Mouse (Mus musculus): ENCODE measurements around the gene Ric3. TPM values are rescaled to one million over a fixed set of nuclear protein-coding genes. Genes with fewer than 3 reads are reported as not detected.
"Not testable (repeated sequence)": the region's sequence is repeated elsewhere in the genome, so short reads cannot be mapped to it uniquely, and the experiment has no call there.

Gene Ric3
- total and polyA plus RNA-seq, 3 experiments = 0.13 TPM; not detected in 2

GRCm38 (mm10) chr7:109129442-109129841, 46.3 kb upstream of the Ric3 start:
- Histone ChIP-seq H3K36me3 (replicated peaks in 1 of 2; ENCODE audit: control insufficient read depth in 1 of 2, insufficient read depth in 1 of 2, low read length in 1 of 2) (no peaks in the 10 kb centered on the region), H3K9me3 (replicated peaks; ENCODE audit: low read length) (peaks cover 2% of the 10 kb centered on the region), H3K27me3 (replicated peaks) (peaks cover 84% of the 10 kb centered on the region), H3K9ac (ENCODE audit: insufficient read depth, low read depth) (no peak overlapping the region), H3K27ac (ENCODE audit: insufficient read depth, low read depth) (no peak overlapping the region), H3K4me2 (ENCODE audit: insufficient read depth, low read depth, poor library complexity, severe bottlenecking) (no peak overlapping the region), H3K79me2 (replicated peaks; ENCODE audit: control insufficient read depth, extremely low read depth, insufficient read depth, poor library complexity, severe bottlenecking) (no peaks in the 10 kb centered on the region), H3K4me1 (ENCODE audit: control insufficient read depth in 1 of 2, insufficient read depth in 2 of 2) (no peaks in the 10 kb centered on the region), H3K4me3 (replicated peaks in 1 of 3; ENCODE audit: low read depth in 2 of 3, low read length in 2 of 3, poor library complexity in 1 of 3) (no peak overlapping the region)
- TF ChIP-seq CHD2 (IDR thresholded peaks at IDR 0.05; ENCODE audit: low read length) (no peak), RAD21 (IDR thresholded peaks at IDR 0.05; ENCODE audit: low read depth, low read length) (no peak), USF1 (IDR thresholded peaks at IDR 0.05; ENCODE audit: low read depth, low read length) (no peak), NELFE (IDR thresholded peaks at IDR 0.05; ENCODE audit: low read depth, low read length) (no peak), ETS1 (conservative IDR thresholded peaks at IDR 0.05; ENCODE audit: low read depth, low read length) (no peak), POLR2AphosphoS2 (IDR thresholded peaks at IDR 0.05; ENCODE audit: low read depth, low read length) (no peak), EP300 (IDR thresholded peaks at IDR 0.05; ENCODE audit: low read length) (no peak), GABPA (IDR thresholded peaks at IDR 0.05; ENCODE audit: insufficient replicate concordance, low read depth, low read length) (no peak), MAZ (IDR thresholded peaks at IDR 0.05; ENCODE audit: low read depth, low read length) (no peak)
- no peak for DNase-seq (ENCODE audit: extremely low read depth)
- in situ Hi-C loops (cut with MboI; ENCODE audit: low pct_ligation_motif_present, low pct_unique_long_range_greater_than_20kb, low sequenced_read_pairs) (no loop called here), dilution Hi-C loops (cut with MboI; ENCODE audit: extremely low pct_ligation_motif_present, extremely low pct_unique_long_range_greater_than_20kb, low sequenced_read_pairs) (no loop called here)

- Histone ChIP-seq H3K4me1 (ENCODE audit: control insufficient read depth in 1 of 2, insufficient read depth in 2 of 2) (no peaks in the 10 kb centered on the region), H3K79me2 (replicated peaks; ENCODE audit: control insufficient read depth, extremely low read depth, insufficient read depth, poor library complexity, severe bottlenecking) (no peaks in the 10 kb centered on the region), H3K36me3 (replicated peaks in 1 of 2; ENCODE audit: control insufficient read depth in 1 of 2, insufficient read depth in 1 of 2, low read length in 1 of 2) (no peaks in the 10 kb centered on the region), H3K4me2 (ENCODE audit: insufficient read depth, low read depth, poor library complexity, severe bottlenecking) (no peak overlapping the region), H3K9ac (ENCODE audit: insufficient read depth, low read depth) (no peak overlapping the region), H3K27ac (ENCODE audit: insufficient read depth, low read depth) (no peak overlapping the region), H3K4me3 (replicated peaks in 1 of 3; ENCODE audit: low read depth in 2 of 3, low read length in 2 of 3, poor library complexity in 1 of 3) (no peak overlapping the region), H3K9me3 (replicated peaks; ENCODE audit: low read length) (no peaks in the 10 kb centered on the region), H3K27me3 (replicated peaks) (peaks cover 61% of the 10 kb centered on the region)
- no peak for DNase-seq (ENCODE audit: extremely low read depth)
- dilution Hi-C loops (cut with MboI; ENCODE audit: extremely low pct_ligation_motif_present, extremely low pct_unique_long_range_greater_than_20kb, low sequenced_read_pairs) = no loop called here
- in situ Hi-C loops (cut with MboI; ENCODE audit: low pct_ligation_motif_present, low pct_unique_long_range_greater_than_20kb, low sequenced_read_pairs) = no loop called here
- TF ChIP-seq ZC3H11A (IDR thresholded peaks at IDR 0.05; ENCODE audit: low read depth, low read length) (no peak), HCFC1 (IDR thresholded peaks at IDR 0.05; ENCODE audit: low read depth, low read length) (no peak), SIN3A (IDR thresholded peaks at IDR 0.05; ENCODE audit: low read length) (no peak), RAD21 (IDR thresholded peaks at IDR 0.05; ENCODE audit: low read depth, low read length) (no peak), CTCF (conservative IDR thresholded peaks at IDR 0.05 in 1 of 2, IDR thresholded peaks at IDR 0.05 in 1 of 2; ENCODE audit: low read depth in 2 of 2, low read length in 2 of 2) (no peak), JUND (conservative IDR thresholded peaks at IDR 0.05; ENCODE audit: low read depth, low read length) (no peak)
These were observed 32.8 kb upstream of the Ric3 start for GRCm38 (mm10) chr7:109115929-109116328.

GRCm38 (mm10) chr7:109115488-109115887, 32.4 kb upstream of the Ric3 start:
- H3K4me1 ChIP-seq (ENCODE audit: control insufficient read depth in 1 of 2, insufficient read depth in 2 of 2); H3K36me3 ChIP-seq (replicated peaks in 1 of 2; ENCODE audit: control insufficient read depth in 1 of 2, insufficient read depth in 1 of 2, low read length in 1 of 2); dilution Hi-C loops (cut with MboI; ENCODE audit: extremely low pct_ligation_motif_present, extremely low pct_unique_long_range_greater_than_20kb, low sequenced_read_pairs); H3K79me2 ChIP-seq (replicated peaks; ENCODE audit: control insufficient read depth, extremely low read depth, insufficient read depth, poor library complexity, severe bottlenecking); H3K9ac ChIP-seq (ENCODE audit: insufficient read depth, low read depth); DNase-seq (ENCODE audit: extremely low read depth); H3K9me3 ChIP-seq (replicated peaks; ENCODE audit: low read length); H3K4me2 ChIP-seq (ENCODE audit: insufficient read depth, low read depth, poor library complexity, severe bottlenecking); H3K27ac ChIP-seq (ENCODE audit: insufficient read depth, low read depth); in situ Hi-C loops (cut with MboI; ENCODE audit: low pct_ligation_motif_present, low pct_unique_long_range_greater_than_20kb, low sequenced_read_pairs); H3K4me3 ChIP-seq (replicated peaks in 1 of 3; ENCODE audit: low read depth in 2 of 3, low read length in 2 of 3, poor library complexity in 1 of 3): not testable (repeated sequence)
- peaks cover 65% of the 10 kb centered on the region for H3K27me3 ChIP-seq (replicated peaks)
